Mouse (Mus musculus) left cerebral cortex, postnatal 10 days (tissue): Measurements from ENCODE around the gene Tmem132d. TPM values are rescaled to one million over a fixed set of nuclear protein-coding genes. Genes with fewer than 3 reads are reported as not detected.

ENCODE experiments used
- DNase-seq, 2 experiments: peaks; one replicate each; pipeline ENCODE4 v3.0.0; 2021 to 2022; ENCODE audit warnings: low spot score in 2 of 2, mixed read lengths in 1 of 2; ENCODE audit errors: extremely low spot score in 1 of 2
- intact Hi-C: fragments of 180-260 bp; cut with DNase I; formaldehyde crosslinking; loops from one replicate; pipeline ENCODE4 v1.15.1; 2025
- total RNA-seq, 2 experiments: library from RNA; stranded (reverse); gene quantifications; 2 replicates each; pipeline ENCODE4 v1.2.3; 2021

The Tmem132d gene
- total RNA-seq, 2 experiments from 2014 or later: 25.7 to 28.1 TPM

DNA sequence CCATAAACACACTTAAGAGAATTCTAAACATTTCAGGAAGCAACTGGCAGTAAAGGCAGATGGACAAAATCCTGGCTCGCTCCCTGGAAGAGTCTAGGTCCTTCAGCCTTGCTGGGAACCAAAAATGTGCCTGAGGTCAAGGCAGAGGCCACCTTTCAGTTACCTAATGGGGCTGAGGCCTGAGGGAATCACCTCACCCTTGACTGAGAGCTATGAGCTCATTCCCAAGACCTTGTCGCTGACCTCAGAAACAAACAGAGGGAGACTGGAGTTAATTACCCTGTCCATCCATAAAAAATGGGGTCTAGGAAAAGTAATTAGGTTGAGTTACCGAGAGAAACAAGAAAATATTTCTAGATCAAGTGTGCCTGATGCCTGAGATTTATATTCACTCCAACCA is 521.3 kb downstream of the Tmem132d start:
- DNase-seq: no peak
- intact Hi-C loops: no loop called here

DNA sequence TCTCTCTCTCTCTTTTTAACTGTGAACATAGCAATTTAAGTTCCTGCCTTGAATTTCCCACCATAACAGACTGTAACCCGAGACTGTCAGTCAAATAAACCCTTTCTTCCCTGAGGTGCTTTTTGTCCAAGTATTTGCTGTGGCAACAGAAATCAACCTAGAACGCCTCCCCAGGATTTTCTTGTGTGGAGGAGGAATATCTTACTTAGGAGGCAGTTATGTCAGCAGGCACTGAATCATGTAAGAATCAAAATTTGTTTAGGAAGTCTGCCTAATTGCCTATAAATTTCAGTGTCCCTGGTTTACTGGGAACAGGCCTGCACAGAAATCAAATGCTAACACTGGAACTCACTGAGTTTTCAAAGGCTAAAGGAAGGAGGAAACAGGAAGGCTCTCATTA is 522.5 kb downstream of the Tmem132d start:
- intact Hi-C loops: no loop called here
- DNase-seq: no peak

DNA sequence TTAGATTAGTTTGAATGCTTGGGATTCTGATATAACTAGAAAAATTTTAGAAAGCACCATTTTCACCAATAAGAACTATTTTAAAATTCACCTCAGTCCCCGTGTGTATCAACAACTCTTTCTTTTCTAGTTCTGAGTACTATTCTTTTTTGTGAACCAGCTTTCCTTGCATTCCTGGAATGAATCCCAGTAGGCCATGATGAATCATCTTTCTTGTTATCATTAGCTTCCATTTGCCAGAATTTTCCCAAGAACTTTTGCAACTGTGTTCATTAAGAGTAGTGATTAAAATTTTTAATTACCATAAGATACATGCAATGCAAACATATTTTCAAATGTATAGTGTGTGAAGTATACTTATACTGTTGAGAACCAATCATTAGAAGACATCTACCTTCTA is 537.7 kb downstream of the Tmem132d start:
- DNase-seq: no peak
- intact Hi-C loops: no loop called here

DNA sequence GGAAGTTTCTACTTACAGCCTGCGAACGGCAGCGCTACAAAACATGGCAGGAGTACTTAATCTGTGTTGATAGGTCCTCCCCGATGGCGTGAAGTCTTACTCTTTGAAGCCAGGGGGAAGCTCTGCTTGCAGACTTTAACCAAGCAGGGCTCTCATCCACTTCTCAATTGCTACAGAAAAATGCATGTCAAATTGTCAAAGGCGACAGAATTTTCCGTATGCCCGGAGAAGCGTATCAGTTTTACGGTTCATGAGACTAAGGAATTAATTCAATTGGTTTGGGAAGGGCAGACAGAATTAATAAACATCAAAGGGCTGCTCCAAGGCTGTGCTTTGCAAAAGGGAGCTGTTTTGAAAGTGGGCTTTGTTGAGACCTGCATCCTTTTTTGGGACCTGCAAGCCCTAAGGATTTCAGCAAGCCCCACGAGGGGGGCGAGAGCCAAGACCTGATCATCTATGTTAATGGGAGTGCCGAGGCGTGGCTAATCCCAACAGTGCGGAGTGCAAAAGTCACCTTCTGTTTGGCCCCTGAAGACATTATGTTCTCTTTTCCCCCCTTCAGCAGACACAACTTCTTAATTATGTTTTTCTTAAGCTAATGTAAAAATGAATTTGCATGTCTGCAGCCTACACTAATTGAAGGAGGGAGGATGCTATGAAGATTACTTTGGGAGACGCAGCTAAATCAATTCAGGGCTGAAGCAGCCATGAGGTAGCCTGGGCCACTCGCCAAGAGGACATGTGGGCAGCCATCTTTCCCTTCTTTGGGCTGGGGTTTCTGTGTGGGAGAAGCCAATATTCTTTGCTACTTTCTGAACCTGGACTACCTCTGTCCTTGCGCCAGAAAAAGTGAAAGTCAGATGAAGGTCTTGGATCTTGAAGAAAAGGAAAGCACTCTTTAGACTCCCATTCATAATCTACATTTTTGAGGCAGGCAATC is 547.0 kb downstream of the Tmem132d start:
- intact Hi-C loops: no loop called here
- peak in 1 of 2 experiments; percentile 29 for DNase-seq

DNA sequence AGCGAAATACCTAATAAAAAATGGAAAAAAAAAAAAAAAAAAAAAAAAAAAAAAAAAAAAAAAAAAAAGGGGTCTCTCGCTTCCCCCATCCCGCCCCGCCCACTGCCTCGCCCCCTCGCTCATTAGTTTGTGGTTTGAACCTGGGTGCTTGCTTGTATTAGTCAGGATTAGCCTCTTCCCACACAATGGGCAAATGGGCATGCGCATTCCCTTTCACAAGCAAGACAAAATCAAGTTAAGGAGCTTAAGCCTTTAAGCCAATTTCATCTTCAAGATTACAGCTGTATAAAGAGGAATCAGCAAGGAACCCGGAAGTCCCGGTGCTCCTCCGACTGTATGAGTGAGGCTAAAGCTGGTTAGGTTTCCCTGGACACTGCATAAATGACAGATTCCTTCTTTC is 549.9 kb downstream of the Tmem132d start:
- intact Hi-C loops: no loop called here
- no peak for DNase-seq

DNA sequence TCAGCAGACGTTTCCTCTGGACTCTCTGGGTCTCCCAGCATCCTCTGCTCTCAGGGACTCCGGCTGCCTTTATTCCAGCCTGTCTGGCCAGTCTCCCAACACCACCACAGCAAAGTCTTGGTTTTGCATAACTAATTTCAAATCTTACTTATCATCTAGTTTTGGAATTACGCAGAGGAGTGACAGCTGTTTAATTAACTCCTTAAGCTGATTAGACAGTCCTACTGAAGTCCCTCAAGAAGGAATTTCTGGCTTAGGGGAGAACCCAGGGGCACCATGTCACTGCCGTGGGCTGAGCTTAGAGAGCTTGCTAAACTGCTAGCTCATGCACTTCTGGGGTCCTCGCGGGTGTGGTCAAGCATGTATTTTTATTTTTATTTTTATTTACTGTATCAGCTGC is 558.4 kb downstream of the Tmem132d start:
- intact Hi-C loops: no loop called here
- DNase-seq: no peak

DNA sequence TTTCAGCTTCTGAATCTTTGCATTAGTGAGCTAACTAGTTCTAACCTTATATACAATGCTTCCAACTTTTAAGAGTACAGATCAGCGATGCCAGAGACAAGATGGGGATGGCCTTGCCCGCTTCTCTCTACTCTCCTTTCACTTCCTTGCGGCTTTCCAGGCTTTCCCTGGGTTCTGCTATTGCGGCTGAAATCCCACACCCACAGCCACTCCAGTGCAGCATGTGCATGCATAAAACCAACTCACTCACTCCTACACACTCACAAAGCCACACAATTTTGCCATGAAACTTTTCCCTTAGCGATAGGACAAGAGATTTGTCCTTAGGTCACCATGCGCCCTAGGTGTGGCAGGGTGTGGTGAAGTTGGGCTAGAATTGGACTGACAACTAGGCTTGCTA is 567.7 kb downstream of the Tmem132d start:
- no peak for DNase-seq
- intact Hi-C loops: no loop called here

DNA sequence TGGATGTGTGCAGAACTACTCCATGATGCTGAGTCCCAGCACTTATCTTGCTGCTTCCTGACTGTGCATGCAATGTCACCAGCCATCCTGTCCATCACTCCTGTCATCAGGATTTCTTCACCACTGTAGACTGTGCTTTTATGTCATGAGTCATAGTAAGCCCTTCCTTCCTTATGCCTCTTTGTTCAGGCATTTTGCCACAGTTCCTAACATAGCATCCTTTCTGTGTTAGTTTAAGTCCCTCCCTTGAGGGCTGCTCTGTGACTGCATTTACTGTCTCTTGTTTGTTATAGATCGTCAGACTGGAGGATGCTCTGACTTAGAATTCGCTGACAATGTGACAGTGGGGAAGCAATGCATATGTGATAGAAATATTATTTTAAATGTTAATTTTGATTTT is 573.2 kb downstream of the Tmem132d start:
- no peak for DNase-seq
- intact Hi-C loops: no loop called here

DNA sequence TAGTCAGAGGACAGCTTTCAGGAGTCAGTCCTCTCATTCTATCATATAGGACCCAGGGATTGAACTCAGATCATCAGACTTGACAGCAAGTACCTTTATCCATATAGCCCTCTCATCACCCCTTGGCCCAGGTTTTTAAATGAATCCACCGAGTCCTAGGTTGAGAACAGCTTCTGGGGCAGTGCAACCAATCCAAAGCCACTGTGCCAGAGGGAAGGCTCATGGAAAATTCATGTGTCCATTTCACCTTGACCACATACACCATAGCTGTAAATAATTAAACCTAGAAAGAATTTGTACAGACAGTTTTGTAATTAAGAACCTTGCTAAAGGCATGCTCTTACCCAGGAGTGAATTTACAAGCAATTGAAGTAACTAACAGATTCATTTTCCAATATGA is 580.6 kb downstream of the Tmem132d start:
- DNase-seq: no peak
- intact Hi-C loops: no loop called here

DNA sequence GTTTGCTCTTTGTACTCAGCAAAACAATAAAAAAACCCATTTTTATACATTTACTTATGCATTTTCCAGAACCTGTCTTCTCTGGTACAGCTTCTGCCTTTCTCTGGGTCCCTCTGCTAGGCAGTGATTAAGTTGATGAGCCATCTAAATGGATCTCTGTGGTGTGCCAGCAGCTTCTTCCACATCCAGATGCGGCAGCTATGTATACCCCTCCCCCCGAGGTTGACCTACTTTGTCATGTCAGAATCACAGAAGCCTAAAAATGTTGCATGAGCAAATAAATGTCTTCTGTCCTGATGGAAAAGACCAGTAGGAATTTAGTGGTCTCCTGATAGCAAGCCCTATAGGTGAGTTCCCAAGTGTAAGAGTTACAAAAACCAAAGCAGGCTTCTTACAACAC is 601.1 kb downstream of the Tmem132d start:
- DNase-seq: no peak
- intact Hi-C loops: no loop called here

DNA sequence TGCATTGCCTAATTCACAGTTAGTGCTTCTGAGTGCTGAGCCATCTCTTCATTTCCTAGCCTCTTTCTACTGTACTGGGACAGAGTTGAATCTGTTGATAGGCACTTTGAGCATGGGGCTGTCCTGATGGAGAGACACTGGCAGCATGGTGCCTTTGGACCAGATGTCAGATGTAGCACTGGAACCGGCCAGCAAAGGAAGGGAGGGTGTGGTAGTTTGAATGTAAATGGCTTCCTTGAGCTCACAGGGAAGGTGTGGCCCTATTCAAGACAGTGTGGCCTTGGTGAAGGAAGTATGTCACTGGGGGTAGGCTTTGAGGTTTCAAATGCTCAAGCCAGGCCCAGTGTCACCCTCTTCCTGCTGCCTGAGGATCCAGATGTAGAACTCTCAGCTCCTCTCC is 602.0 kb downstream of the Tmem132d start:
- no peak for DNase-seq
- intact Hi-C loops: no loop called here

DNA sequence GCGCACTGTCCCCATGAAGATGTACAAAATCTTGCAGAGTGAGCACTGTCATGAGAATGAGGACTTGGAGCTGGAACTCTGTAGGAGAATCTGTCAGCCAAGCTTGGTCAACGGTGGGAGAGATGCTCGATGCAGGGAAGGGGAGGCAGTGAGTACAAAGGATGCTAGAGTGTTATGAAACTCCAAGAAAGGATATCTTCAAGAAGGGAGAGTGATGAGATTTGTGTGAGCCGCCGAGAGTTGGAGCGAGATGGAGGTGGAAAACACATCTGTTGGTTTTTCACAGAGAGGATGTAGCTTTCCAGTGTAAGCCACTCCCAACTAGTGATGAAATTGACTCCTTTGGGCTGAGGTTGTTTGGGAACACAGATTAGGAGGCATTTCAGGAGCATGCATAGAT is 604.1 kb downstream of the Tmem132d start:
- no peak for DNase-seq
- intact Hi-C loops: loop anchor here (10.0 kb wide), 1 partner anchor 606 kb away; the partner anchor contains the start of gene Tmem132d

DNA sequence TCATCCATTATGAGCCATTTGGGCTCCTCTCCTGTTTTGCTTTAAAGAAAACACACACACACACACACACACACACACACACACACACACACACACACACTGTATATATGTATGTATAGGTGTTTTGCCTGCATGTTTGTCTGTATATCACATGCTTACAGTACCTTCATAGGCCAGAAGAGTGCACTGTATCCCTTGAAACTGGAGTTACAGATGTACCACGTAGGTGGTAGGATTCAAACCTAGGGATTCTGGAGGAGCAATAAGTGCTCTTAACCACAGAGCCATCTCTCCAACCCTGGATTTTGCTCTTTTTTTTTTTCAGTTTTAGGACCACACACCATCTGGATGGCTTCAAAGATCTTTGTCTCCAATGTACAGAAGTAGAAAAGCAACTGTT is 610.9 kb downstream of the Tmem132d start:
- intact Hi-C loops: loop anchor here (10.0 kb wide), 1 partner anchor 613 kb away; the partner anchor contains the start of gene Tmem132d
- no peak for DNase-seq

DNA sequence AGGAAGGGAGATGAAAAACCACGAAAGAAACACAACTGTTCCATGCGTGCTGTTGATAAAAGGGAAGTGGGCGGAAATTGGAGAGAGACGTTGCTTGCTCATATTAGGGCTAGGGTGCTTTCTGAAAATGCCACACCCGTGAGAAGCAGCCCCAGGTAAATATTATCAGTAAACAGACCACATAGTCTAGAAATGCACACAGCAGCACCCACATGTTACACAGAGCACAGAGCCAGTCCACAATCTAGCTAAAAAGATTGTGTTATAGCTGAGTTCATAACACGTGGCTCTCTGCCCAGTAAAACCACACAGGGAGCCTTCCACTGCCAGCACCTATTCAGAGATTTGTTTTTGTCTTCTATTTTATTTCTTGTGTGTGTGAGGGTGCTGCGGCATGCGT is 617.6 kb downstream of the Tmem132d start:
- intact Hi-C loops: no loop called here
- DNase-seq: no peak

DNA sequence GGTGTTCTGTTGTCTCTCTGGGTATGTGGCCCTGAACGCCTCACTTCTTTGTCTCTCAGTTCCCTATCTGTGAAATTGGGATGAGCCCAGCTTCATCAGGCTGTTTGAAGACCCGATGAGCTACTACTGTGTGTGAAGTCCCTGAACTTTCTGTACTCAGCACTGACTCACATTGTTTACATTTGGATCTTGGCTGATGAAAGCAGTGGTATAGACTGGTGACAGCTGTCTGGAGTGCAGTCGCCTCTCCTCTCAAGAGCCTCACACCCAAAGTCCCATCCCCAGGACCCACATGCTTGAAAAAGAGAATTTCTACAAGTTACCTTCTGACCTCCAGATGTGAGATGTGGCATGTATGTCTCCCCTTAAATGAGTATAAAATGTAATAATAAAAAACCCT is 625.5 kb downstream of the Tmem132d start:
- intact Hi-C loops: no loop called here
- no peak for DNase-seq

DNA sequence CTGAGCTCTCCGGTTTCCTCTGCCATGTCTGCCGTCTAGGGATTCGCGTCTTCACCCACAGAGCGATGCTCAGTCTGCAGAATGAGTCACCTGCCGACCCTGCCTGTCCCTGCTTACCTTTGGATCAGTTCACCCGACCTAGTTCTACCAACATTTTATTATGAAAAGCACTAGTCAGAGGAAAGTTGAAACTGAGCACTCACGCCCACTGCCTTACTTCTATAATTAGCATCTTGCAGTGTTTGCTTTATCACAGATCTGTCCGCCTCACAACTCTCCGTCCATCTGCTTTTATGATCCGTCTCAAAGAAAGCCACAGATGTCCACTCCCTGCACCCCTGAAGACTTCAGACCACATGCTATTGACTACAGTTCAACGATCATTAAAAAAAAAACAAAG is 626.0 kb downstream of the Tmem132d start:
- intact Hi-C loops: no loop called here
- no peak for DNase-seq

DNA sequence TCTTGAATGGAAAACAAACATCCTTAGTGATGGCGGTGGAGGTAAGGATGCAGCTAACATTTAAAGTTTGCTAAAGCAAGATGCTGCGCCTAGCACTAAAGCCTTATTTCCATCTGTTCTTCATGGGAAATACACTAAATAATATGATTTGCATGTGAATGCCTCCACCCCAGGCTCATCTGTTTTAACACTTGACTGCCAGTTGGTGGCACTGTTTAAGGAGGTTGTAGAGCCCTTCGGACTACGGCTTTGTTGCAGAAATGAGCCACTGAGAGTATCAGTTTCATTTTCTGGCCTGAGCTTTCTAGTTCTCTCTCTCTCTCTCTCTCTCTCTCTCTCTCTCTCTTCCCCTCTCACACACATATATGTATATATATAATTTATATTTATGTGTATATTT is 632.0 kb downstream of the Tmem132d start:
- no peak for DNase-seq
- intact Hi-C loops: no loop called here

DNA sequence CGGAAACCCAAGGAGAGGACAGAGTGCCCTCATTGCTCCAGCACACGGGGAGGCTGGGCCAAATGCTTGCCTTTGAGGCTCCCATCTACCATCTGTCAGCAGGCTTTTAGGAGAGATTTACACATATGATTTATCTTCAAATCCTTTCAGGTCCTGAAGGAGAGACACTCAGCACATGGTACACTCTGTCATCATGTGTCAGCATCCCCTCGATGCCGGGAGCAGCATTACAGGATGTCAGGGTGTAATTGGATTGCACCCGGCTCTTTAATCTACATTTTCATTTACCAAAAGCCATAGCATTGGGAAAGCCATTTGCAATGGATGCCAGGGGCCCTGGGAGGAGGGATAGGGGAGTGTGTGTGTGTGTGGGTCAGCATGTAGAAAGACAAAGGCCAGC is 651.7 kb downstream of the Tmem132d start:
- no peak for DNase-seq
- intact Hi-C loops: no loop called here

DNA sequence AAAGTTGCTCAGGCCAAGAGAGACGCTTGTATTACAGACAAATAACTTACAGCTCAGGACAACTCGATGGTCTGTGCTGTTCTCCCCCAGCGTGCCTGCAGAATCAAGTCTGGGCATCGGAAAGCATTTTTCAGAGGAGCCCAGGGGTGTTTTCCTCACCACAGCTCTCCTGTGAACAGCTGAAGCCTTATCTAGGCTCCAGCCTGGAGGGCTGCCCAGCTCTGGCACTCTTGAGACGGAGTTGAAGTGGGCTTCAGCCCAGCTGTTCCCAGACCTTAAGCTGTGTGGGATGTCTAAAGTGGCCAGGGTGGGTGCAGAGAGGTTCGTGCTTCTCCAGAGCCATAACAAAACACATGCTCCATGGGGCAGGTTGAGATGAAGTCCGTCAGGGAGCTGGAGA is 657.1 kb downstream of the Tmem132d start:
- DNase-seq: peak; percentile 16 to 42
- intact Hi-C loops: no loop called here

DNA sequence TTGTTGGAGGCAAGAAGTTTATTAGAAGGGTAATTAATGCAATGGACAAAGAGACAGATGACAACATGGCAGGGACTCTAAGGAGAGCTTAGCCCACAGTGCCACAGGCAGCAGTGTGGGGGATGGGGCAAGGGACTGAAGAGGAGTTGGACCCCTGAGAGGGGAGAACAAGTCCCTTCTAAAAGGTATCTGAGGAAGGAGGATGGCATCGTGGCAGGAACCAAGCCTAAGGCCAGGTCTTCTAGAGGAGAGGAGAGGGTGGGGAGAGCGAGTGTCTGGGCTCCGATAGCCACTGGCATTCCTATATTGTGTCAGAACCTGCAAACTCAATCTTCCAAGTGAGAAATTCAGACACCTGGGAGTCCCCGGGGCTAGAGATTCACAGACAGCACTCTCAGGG is 674.3 kb downstream of the Tmem132d start:
- intact Hi-C loops: no loop called here
- no peak for DNase-seq
